Mouse (Mus musculus): ENCODE data around the gene Tmco1.

Tmco1 gene

GRCm38 (mm10) chr1:167284258-167284836, 23.8 kb upstream of the Tmco1 start:
- peak; percentile 79 for DNase-seq (ENCODE audit: low read depth)

- DNase-seq (ENCODE audit: low read depth) = peak; percentile 72
Measured at GRCm38 (mm10) chr1:167284837-167285319, 23.3 kb upstream of the Tmco1 start.

DNA sequence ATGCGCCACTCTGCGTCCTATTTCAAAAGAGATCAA, 23.0 kb upstream of the Tmco1 start, which contains the start of gene Uck2:
Uck2 (minus strand) TSS at position 1 of the 36 bp plus-strand sequence.
- no peak for DNase-seq (ENCODE audit: low read depth)

- peak; percentile 42 for DNase-seq (ENCODE audit: low read depth)
Measured at GRCm38 (mm10) chr1:167285356-167285755, 22.8 kb upstream of the Tmco1 start.

GRCm38 (mm10) chr1:167287156-167287555, 21.0 kb upstream of the Tmco1 start:
- DNase-seq (ENCODE audit: low read depth) = no peak

GRCm38 (mm10) chr1:167288665-167289538, 19.3 kb upstream of the Tmco1 start:
- DNase-seq (ENCODE audit: low read depth) = no peak

DNA sequence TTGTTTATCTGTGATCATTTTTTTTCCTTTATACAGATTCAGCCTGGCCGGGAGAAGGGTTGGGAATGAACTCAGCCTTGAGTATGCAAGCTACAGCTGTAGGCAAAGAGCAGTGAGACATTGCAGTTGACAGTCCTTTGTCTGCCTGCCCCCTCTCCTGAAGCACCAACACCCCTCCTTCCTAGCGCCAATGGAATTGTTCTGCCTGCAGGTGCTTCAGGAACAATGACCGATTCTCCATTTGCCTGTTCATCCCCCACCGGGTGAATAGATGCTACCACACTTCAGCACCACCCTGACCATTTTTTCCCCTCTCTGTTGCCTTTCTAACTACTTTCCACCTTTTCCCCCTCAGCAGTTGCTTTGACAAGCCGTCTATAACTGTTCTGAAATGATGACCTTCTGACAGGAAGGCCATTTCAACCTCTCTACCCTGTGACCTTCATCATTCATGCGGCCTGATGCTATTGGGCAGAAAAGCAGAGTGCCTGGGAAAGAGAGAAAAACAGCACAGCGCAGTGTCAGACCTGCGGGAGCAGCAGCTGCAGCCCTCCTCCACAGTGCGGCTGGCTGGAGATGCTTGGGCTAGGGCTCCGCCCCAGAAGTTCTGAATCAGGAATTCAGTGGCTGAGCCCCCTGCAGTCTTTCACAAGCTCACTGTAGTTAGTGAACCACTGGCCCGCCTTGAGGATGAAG, 18.5 kb upstream of the Tmco1 start:
- no peak for DNase-seq (ENCODE audit: low read depth)

DNA sequence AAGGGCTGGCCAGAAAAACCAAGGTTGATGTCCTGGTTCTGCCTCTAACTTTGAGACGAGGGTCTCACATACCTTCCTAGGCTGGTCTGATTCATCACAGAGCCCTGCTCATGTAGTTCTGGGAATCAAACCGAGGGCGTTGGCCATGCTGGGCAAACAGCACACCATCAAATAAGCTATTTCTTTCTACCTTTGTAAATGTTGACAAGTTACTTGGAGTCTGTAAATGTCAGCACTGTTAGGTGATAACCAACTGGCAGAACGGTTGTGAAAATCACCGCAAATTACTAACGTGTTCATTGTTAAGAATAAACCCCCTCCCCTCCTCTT, 17.9 kb upstream of the Tmco1 start:
- DNase-seq (ENCODE audit: low read depth) = no peak

DNA sequence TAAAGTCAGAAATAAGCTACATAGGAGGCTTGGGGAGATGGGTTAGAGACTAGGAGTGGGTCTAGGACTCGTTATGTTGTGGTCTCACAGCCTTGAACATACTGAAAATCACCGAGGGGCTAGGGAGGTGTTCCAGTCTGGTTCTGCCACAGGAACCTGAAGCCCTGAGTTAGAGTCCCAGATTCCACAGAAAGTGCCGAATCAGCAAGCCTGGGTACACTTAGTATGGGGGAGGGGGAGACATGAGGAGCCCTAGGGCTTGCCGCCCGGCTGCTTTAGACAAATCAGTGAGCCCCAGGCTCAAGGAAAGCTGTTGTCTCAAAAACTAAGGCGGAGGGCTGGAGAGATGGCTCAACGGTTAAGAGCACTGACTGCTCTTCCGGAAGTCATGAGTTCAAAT, 16.6 kb upstream of the Tmco1 start:
- DNase-seq (ENCODE audit: low read depth) = no peak

DNA sequence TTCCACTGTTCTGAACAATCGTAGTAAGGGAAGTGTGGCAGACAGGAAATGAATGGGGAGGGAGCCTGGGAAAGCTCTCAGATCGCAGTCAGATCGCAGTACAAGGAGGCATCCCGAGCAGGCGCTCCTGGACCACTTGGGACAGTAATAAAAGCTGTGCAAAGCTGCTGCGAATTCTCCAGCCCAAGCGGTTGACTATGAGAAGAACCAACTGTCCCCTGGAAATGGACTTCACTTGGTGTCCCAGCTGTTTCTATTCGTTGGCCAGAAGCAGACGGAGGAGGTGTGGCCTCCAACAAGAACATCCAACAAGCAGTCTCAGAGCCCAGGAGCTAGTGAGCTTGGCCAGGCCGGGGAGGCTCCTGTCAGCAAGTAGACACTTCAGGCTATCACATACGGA, 15.7 kb upstream of the Tmco1 start:
- no peak for DNase-seq (ENCODE audit: low read depth)

DNA sequence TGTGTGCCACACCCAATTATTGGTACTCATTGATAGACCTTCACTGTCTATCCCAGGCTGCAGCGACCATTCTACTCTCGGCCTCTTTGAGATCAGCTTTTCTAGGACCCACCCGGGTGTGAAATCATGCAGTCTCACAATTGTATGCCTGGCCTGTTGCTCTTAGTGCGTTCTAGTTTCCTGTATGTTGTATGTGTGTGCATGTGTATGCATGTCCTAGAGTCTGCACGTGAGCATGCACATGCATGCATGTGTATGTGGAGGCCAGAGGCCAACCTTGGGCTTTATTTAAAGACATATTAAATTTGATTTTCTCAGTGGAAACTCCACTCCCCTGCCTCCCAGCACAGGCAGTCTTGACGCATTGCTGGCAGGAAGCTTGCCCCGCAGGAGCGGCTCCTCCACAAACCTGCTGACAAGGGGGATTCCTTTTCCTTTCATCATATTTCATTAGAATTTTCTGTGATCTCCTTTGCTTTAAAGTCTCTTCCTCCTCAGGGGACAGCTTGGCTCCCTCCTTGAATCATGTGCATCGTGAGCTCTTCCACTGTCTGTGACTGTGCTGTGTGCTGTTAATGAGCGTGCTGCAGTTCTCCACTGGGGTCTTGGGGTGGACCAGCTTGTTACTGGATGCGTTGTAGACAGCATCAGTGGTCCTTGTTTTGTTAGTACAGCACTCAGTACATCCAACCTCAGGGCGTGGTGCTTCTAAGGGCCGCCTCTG, 12.3 kb upstream of the Tmco1 start:
- DNase-seq (ENCODE audit: low read depth) = no peak

- DNase-seq (ENCODE audit: low read depth) = no peak
Measured at GRCm38 (mm10) chr1:167300122-167300521, 8.1 kb upstream of the Tmco1 start.

DNA sequence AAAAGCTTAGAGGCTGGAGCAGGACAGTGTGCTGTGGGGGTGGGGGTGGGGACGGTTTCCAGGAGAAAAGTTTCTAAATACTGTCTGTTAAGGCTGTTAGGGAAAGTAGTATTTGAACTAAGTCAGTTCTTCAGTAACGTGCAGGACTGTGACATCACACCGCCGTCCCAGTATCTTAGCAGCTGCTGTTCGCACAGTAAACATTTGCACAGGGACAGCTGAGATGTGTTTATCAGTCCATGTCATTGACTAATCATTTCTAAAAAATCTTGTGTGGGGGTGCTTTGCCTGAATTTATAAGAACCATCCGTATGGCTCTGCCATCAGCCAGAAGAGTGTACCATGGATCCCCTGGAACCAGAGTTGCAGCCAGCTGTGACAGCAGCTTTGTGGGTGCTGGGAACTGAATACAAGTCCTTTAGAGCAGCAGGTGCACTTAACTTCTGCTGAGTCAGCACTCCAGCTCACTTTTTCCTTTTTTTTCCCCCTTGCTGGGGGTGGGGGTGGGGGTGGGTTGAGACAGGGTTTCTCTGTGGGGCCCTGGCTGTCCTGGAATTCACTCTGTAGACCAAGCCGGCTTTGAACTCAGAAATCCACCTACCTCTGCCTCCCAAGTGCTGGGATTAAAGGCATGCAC, 2.6 kb upstream of the Tmco1 start:
- DNase-seq (ENCODE audit: low read depth) = no peak

DNA sequence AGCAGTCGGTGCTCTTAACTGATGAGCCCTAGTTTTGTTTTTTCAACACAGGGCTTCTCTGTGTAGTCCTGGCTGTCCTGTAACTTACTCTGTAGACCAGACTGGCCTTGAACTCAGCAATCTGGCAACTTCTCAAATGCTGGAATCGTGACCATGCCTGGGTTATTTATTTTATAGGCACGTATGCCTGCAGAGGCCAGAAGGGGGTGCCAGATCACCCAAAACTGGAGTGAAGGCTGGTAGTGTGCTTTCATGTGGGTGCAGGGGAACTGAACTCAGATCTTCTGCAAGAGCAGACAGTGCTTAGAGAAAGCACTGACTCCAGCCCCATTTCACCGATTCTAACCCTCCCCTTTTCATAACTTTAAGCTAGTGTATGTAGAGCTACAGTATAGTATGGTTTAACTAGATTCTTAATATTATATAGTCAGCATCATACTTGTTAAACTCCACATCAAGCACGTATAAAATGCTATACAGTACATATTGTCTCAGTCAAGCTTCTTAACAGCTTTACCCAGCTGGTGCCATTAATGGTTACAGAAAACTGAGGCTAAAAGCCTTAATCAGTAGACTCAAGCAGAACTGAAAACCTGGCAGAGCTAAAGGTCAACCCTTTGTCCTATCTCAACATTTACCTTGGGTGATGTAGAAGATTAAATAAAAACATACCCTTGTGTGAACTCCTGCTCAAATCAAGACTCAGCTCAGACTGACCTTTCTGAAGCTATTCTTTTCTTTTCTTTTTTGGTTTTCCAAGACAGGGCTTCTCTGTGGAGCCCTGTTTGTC, 1.5 kb upstream of the Tmco1 start:
- DNase-seq (ENCODE audit: low read depth) = peak; percentile 86

DNA sequence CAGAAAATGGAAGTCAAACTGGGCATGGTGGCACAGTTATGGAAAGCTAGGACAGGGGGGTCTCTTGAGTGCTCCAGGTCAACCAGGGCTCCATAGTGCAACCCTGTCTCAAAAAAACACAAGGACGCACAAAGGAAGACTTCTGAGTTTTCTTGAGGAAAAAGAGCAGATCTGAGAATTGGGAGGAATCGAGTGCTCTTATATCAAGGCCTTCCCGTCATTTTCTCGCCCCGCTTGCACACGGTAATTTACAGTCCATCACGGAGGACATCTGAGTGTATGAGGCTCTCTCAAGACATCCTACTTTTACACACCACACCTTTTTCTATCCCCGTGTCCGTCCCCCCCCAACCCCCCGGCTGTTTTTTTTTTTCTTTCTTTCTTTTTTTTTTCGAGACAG, 504 bp upstream of the Tmco1 start:
- peak; percentile 33 for DNase-seq (ENCODE audit: low read depth)

DNA sequence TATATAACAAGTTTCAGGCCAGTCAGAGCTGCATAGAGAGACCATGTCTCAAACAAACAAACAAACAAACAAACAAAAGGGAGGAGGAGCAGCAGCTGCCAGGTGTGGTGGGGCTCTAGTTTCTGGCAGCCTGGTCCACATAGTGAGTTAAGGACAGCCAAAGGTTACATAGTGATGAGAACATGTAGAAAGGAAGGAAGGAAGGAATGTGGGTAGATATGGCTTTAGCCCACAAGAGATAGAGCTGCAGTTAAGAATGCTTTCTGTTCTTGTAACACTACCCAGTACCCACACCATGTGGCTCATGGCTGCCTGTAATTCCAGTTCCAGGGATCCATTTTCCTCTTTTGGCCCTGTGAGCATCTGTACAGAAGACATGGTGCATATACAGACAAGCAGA, 4.2 kb downstream of the Tmco1 start:
- DNase-seq (ENCODE audit: low read depth) = no peak

DNA sequence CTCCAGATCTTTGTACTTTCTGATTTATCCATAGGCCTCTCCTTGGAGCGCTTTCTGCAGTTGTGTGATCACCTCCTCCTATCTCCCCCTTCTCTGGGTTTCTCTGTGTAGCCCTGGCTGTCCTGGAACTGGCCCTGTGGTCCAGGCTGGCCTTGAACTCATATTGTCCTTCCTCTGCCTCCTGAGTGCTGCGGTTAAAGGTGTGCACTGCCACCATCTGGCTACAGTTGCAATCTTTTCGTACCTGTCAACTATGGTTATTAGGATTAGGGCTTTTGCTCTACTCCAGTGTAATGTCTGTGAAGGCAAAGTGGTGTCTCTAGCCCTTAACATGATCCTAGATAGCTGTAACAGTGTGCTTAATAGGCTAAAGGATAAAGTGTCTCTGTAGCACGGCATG, 5.0 kb downstream of the Tmco1 start:
- DNase-seq (ENCODE audit: low read depth) = no peak

DNA sequence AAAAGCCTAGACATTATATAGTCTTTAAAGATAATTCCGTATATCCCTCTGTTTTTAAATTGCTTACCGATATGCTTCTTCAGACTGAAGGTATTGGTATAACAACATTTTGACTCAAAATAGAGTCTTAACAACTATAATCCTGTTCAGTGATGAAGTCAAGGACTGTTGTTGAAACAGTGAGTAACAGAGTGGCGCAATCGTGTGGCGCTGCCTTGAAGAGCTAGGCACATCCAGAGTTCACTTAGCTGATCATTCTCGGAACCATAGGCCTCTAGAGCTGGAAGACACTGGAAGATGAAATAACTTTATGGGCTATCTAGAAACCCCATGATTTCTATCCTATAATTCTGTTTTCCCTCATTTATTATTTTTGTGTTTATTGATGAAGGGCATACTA, 13.5 kb downstream of the Tmco1 start:
- no peak for DNase-seq (ENCODE audit: low read depth)

GRCm38 (mm10) chr1:167328776-167329175, 20.6 kb downstream of the Tmco1 start:
- no peak for DNase-seq (ENCODE audit: low read depth)

DNA sequence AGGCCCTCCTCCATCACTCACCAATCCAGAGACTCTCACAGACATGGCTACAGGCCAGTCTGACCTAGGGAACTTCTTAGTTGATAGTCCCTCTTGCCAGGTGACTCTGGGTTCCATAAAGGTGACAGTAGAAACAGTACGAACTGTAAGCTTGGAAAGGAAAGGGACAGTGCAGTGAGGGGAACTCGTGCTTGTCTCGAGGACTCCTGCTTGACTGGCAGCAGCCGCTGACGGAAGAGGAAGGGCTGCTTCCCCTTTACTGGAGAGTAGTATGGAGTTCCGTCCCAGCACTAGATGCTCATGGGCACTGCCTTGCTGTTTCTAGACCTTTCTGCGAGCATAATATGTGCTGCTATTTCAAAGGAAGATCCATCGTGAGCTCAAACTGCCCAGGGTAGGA, 22.9 kb downstream of the Tmco1 start:
- no peak for DNase-seq (ENCODE audit: low read depth)

- DNase-seq (ENCODE audit: low read depth) = no peak
Measured at GRCm38 (mm10) chr1:167336398-167336797, 28.2 kb downstream of the Tmco1 start.

Measured in naive thymus-derived CD4-positive, alpha-beta T cell, adult 2 months (primary cell).